Mouse (Mus musculus): ENCODE measurements around the gene Mfap3l.

DNA sequence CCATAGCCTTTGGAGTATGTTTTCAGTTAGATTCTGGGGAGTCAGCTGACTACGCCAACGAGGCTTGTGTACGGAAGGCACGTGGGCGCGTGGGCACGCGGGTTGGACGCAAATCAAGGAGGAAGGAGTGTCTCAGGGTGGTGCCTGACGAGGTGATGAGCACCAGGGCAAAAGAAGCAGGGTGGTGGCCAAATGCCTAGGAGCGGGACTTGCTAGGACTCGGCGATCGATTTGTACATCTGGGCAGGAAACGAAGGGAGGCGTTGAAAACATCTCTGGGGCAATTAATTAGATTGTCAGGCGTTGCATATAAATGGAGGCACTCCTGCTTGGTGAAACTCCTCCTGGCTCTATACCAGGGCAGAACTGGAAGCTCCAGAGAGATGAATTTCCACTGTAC is 7.4 kb downstream of the Mfap3l start:
- no peak for TF ChIP-seq CTCF (conservative IDR thresholded peaks at IDR 0.05; ENCODE audit: low read length)
- no peak for TF ChIP-seq NANOG (IDR thresholded peaks at IDR 0.05; ENCODE audit: borderline replicate concordance, low read length)
- TF ChIP-seq POU5F1 (IDR thresholded peaks at IDR 0.05; ENCODE audit: borderline replicate concordance, low read length) = no peak
